Mouse (Mus musculus) kidney, adult 18-20 months (tissue): ENCODE measurements around the gene Tmem45b.
"Not testable (repeated sequence)": the region's sequence is repeated elsewhere in the genome, so short reads cannot be mapped to it uniquely, and the experiment has no call there.

Experiments
- DNase-seq: peaks from one replicate; pipeline ENCODE4 v3.0.0; 2021

Gene Tmem45b

DNA sequence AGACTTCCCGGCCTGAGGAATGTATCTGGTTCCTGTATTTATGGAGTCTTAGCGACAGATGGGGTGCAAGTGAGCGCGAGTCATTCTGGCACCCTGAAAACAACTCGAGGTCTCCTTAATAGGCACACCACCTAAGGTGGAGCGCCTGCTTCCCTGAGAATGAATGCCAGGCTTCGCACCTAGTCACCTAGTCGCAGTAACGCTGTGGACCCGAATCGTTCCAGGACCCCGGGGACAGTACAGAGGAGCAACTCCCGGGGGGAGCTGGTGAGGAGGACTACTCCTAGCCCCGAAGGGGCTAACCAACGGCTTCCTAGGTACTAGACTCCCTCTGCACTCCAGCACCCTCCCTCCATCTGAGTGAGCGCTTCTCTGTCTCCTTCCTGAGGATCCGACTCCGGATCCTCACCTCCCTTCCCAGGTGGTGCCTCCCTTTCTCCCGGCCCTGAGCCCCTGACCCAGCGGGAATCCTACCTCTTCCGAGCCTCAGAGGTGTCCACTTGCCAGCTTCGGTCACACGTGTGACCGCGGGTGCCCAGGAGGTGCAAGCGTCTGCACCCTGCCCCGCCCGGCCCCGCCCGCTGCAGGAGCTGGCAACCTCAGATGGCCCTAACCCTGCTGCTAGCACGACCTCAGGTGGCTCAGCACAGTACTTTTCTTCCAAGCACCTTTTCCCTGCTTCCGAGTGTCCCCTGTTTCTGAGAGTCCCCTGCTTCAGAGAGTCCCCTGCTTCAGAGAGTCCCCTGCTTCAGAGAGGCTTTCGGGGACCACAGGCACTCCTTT, at the start of gene Tmem45b:
TSS of gene Tmem45b (minus strand) at position 771 of the 783 bp plus-strand sequence.
- DNase-seq: peak; percentile 32

GRCm38 (mm10) chr9:31508189-31508588, 43.9 kb upstream of the Tmem45b start:
- no peak for DNase-seq

DNA sequence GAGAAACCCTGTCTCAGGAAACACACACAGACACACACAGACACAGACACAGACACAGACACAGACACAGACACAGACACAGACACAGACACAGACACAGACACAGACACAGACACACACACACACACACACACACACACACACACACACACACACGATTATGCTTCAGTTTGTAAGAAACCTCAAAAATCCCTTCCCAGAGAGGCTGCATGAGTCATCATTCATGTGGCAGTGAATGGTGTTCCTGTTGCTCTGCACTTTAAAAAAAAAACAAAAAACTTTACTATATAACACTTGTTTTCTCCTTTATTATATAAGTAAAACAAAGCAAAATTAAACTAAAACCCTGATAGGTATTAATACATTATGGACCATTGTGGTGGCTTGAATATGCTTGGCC, 37.0 kb upstream of the Tmem45b start:
- DNase-seq: not testable (repeated sequence)

DNA sequence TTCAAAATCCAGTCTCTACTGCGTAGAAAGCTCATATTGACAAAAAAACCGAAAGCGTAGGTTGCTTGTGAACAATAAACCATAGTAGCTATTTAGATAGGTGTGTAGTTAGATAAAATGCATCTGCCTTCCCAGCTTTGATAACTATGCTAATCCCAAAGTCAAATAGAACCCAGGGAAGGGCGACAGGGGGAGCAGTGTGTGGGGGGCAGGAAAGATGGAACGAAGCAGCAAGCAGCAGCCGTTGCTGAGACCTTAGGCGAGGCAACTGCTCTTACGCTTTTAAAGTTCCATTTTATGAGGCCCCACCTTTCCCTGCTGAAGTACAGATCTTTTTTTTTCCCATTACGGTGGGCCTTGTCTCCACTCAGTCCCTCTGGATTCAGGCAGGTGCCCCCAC, 1.1 kb downstream of the Tmem45b start:
- DNase-seq: no peak

- no peak for DNase-seq
Measured at GRCm38 (mm10) chr9:31454356-31454755, 9.9 kb downstream of the Tmem45b start.

DNA sequence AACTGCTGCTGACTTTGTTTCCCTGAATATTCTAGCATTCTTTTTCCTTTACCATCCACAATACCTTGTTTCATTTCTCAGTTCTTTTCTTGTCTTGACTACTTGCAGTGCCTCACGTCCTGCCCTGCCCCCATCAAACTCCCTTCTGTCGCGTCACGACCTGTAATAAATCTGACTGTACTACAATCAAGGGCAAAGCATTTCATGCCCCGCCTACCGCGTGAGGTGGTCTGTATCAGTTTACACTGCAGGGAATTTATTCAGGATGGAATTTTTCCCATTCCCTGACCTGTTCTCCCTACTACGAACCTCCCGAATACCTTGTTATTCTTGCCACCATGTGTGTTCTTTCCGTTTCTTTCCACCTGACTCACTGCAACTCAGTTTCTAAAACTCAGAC, 12.1 kb downstream of the Tmem45b start:
- DNase-seq: no peak

- no peak for DNase-seq
Measured at GRCm38 (mm10) chr9:31449145-31449772, 15.0 kb downstream of the Tmem45b start.

- DNase-seq: no peak
Measured at GRCm38 (mm10) chr9:31444236-31444635, 20.0 kb downstream of the Tmem45b start.

GRCm38 (mm10) chr9:31441487-31441886, 22.8 kb downstream of the Tmem45b start:
- DNase-seq: no peak

DNA sequence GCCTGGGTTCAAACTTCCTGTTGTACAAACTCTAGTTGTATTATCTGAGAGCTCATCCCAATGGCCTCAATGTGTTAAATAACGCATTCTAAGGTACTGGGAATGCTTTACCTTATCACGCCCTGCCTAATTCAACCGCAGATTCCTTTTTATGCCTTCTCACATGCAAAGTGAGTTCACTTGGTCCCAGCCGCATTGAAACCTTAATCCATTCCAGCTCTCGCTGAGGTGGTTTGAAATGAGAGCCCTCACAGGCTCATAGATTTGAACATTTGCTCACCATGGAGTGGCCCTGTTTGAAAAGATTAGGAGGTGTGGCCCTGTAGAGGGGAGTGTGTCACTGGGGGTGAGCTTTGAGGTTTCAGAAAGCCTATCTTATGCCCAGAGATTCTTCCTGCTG, 23.9 kb downstream of the Tmem45b start:
- no peak for DNase-seq

DNA sequence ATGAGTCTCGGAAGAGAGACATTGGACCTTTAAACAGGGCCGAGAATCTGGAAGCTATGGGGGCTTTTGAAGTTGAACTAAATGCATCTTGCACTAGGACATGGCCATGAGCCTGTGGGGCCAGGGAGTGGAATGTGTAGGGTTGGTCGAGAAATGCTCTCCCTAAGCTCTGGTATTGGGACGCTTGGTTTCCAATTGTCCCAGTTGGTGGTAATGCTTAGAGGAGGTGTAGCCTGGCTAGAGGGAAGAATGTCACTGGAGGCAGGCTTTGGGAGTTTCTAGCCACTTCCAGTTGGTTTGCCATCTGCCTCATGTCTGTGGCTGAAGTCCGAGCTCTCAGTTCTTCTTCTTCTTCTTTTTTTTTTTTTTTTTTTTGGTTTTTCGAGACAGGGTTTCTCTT, 24.9 kb downstream of the Tmem45b start:
- no peak for DNase-seq

DNA sequence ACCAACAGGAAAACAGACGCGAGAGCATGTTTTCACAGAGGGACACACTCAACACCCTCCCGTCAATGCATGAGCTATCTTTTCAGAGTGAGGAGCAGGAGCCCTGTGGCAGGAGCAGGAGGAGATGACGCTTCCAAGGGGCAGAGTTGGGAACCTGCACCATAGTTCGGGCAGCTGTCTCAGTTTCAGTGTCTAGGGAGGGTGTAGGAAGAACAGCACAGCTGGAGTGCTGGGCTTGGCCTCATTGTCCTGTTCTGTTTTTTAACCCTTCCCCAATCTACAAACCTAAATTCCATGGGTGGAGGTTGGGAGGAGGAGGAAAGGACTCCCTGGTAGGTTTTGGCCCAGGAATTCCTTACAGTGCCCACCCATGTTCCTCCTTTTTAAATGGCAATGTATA, 25.4 kb downstream of the Tmem45b start:
- DNase-seq: no peak

DNA sequence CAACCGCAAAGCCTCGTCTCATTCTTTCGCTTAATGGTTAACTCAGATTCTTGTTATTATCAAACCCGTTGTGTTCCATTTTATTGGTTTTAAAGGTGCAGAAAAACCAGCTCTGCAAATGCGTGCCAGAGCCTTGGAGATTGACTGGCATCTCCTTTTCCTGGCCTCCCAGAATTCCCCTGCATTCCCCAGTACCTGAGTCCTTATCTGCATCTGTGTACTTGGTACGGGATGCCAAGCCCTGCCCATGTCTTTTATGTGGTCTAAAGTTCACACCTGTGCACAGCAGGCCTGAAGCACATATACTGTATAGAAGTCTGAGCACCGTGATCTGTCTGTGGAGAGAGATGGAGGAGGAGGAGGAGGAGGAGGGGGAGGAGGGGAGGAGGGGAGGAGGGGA, 26.4 kb downstream of the Tmem45b start:
- peak; percentile 47 for DNase-seq

DNA sequence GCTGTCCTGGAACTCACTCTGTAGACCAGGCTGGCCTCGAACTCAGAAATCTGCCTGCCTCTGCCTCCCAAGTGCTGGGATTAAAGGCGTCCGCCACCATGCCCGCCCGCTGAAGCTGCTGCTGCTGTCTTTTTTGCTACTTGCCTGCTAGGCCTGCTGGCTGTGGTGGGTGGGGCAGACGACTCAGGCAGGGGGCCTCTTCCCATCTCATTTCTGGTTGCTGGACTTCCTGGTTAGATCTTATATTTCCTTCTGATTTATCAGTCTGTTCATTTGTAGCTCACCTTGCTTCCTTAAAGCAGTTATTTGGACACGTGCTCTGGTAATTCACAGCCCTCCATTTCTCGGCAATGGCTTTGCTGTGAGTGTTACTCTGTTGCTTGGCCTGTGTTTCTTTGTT, 28.8 kb downstream of the Tmem45b start:
- DNase-seq: no peak

GRCm38 (mm10) chr9:31433431-31433830, 30.8 kb downstream of the Tmem45b start:
- DNase-seq: no peak

DNA sequence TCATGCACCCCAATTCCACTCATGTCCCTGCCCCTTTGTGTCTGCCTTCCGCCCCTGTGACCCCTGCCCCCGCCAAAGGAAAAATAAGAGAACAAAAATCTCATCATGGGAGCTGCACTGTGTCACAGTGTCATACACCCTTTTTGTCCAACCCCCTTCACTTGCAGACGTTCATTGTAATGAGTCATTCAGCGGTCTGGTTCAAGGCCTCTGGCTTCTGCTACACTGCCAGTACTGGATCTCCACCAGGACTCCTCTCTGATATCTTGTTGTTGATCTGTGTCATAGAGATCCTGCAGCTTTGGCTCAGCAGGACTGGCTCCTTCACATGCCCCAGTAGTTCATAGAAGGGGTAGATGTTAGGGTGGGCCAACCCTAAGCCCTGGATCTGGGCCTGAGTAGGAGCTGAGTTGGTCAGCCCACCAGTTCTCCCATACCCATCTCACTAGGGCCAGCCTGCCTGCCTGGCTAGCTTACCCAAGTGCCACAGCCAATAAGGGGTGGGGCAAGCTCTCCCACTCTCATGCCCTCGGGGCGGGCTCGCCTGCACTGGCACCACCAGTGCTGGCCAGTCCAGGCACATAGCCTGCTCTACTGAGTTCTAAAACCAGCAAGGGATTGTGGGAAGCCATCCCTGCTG, 31.8 kb downstream of the Tmem45b start:
- DNase-seq: peak; percentile 32

- DNase-seq: no peak
Measured at GRCm38 (mm10) chr9:31431751-31432150, 32.5 kb downstream of the Tmem45b start.

GRCm38 (mm10) chr9:31430011-31430410, 34.3 kb downstream of the Tmem45b start:
- DNase-seq: no peak

DNA sequence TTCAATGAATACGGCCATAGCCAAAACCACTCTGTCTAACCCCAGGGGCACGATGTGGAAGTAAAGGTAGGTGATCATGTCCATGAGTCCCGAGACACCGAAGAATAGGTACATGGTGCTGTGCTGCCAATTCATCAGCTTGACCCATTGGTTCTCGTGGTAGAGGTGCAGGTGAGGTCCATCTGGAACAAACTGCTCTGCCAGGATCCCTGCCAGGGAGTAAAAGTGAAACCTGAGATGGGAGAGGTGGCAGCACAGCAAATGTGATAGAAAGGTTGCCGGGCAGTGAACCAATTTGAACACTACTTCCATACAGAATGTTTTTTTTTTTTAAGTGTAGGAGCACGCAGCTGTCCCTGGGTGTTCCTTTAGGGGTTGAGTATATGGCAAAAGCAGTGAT, 35.3 kb downstream of the Tmem45b start:
- DNase-seq: no peak

GRCm38 (mm10) chr9:31422143-31422542, 42.1 kb downstream of the Tmem45b start:
- DNase-seq: no peak

- DNase-seq: no peak
Measured at GRCm38 (mm10) chr9:31418821-31419220, 45.4 kb downstream of the Tmem45b start.

DNA sequence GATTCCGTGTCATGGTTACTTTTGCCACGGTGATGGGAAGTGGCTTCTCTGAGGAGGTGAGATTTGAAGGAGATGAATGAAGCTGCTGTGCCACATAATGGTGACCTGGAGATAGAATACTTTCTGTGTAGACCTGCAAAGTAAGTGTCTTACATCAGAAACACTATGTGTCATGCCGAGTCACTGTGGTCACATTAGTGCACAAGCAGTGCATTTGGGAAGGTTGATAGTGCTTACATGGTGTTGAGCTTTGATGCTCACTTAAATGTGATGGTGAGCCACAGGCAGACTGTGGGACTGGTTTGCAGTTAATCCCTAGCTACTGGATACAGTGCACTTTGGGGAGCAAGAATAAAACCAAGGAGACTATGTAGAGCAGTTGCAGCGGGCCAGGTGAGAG, 52.1 kb downstream of the Tmem45b start:
- no peak for DNase-seq

DNA sequence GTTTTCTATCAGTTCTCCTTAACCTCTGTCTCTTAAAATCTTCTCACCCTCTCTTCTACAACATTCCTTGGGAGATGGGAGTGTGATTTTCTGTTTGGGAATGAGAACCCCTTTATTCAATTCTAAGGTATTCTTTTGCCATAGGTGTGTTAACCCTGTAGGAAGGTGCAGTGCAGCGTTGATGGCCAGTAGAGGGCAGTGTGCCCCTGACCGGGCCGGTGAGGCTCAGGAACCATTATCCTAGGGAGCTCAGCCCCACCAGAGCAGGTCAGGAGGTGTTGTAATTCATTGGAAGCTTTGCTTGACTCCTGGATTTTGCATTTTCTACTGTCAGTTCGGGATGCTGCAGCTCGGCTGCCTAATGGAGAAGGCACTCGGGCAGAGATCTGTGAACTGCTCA, 59.0 kb downstream of the Tmem45b start:
- DNase-seq: peak; percentile 46

- DNase-seq: no peak
Measured at GRCm38 (mm10) chr9:31404311-31404710, 60.0 kb downstream of the Tmem45b start.
